Mouse (Mus musculus) kidney, adult 2 months (tissue): ENCODE measurements around the gene Hadh.

Experiments
- CTCF ChIP-seq: fragments of 200-500 bp; conservative IDR thresholded peaks from 2 replicates; pipeline ENCODE4 v1.5.1; 2011; ENCODE audit warnings: low read depth, mild to moderate bottlenecking, control low read depth, low read length, moderate library complexity, mixed read lengths; ENCODE audit not compliant: insufficient read depth, insufficient read length
- POLR2A ChIP-seq: fragments of 200-500 bp; IDR thresholded peaks from one replicate; pipeline ENCODE4 v1.6.1; 2011; ENCODE audit warnings: low read depth, low read length, control low read depth

- peak; percentile 58 for TF ChIP-seq CTCF
- no peak for TF ChIP-seq POLR2A
Measured at GRCm38 (mm10) chr3:131228083-131228482, 43.8 kb downstream of the Hadh start.
